Mouse (Mus musculus): ENCODE data around the gene Chtf18.

The Chtf18 gene

GRCm38 (mm10) chr17:25735246-25735645 lies 8.0 kb upstream of the Chtf18 start:
- DNase-seq (ENCODE audit: low read depth, low spot score) = no peak

GRCm38 (mm10) chr17:25732082-25732481 lies 4.9 kb upstream of the Chtf18 start:
- DNase-seq (ENCODE audit: low read depth, low spot score) = peak; percentile 64

GRCm38 (mm10) chr17:25728009-25728270 lies 721 bp upstream of the Chtf18 start:
- DNase-seq (ENCODE audit: low read depth, low spot score) = no peak

DNA sequence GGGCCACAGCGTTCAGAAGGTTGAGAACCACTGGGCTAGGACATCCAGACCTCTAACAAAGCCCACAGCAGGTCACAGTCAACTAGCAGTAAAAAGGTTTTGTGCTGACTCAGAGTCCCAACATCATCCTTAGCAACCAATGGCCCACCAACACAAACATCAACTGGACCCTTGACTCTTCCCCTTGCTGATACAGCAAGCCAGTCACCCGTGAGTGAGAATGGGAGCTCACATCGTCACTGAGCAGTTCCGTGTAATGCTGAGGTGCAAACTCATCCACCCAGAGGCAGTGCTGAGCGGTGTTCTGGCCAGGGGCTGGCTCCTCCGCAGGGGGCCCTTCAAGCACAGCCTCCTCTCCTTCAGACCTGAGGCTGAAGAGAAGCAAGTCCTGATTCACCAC lies 2.0 kb downstream of the Chtf18 start:
- no peak for DNase-seq (ENCODE audit: low read depth, low spot score)

GRCm38 (mm10) chr17:25723919-25724318 lies 3.3 kb downstream of the Chtf18 start:
- no peak for DNase-seq (ENCODE audit: low read depth, low spot score)

DNA sequence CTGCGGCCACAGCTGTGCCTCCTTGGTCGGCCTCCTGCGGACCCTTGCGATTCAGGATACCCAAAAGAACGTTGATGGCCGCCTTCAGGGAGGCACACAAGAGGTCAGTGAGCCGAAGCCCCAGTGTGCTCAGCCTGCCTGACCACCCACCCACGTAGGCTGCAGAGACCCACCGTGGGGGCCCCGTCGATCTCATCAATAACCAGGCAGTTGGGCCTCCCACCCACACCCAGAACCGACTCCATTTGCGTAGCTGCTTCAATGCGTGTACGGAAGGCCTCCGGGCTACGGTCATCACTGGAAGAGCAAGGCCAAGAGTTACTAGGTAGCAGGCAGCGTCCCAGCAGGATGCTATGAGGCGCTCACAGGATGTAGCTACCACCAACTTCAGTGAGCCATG lies 3.7 kb downstream of the Chtf18 start:
- DNase-seq (ENCODE audit: low read depth, low spot score) = no peak

- DNase-seq (ENCODE audit: low read depth, low spot score) = no peak
Observed at GRCm38 (mm10) chr17:25721476-25721875, 5.7 kb downstream of the Chtf18 start.

- DNase-seq (ENCODE audit: low read depth, low spot score) = no peak
Observed at GRCm38 (mm10) chr17:25717691-25718090, 9.5 kb downstream of the Chtf18 start.

GRCm38 (mm10) chr17:25716711-25717637 lies 10.2 kb downstream of the Chtf18 start, which contains the start of gene Gng13:
Gene Gng13 (plus strand): TSS chr17:25717171.
- DNase-seq (ENCODE audit: low read depth, low spot score) = no peak

DNA sequence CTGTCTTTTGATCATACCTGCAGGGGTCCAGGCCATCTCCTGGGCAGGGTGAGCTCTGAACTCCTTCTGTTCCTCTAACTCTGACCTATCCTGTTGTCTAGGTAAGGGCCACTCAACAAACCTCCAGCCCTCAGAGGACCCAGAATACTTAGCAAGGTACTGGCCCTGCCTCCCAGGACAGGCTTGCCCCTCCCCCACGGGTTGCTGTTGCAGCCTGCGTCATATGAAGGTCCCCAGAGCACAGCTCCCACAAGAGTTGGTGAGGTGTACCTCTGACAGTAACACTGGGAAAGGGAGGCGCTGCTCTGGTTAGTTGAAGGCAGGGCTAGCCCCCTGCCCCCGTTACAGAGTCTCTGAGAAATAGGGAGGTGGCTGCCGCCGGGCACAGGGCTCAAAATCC lies 11.1 kb downstream of the Chtf18 start:
- DNase-seq (ENCODE audit: low read depth, low spot score) = no peak

DNA sequence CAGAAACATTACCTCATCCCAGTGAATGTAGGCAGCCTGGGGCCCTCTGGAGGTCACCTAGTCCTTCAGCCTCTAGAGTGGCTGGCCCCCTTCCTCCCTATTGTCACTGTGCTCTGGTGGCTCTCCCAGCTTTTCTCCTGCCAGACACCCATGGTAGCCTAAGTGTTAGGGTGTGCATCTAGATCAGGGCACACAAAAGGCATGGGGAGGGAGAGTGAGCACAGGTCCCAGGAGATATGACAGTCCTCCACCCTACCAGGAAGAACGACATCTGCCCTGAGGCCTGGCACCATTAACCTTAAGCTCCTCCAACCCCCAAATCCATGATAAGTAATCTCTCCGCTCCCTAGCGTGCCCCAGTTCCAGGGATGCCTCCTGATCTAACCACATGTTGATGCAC lies 11.6 kb downstream of the Chtf18 start:
- no peak for DNase-seq (ENCODE audit: low read depth, low spot score)

- DNase-seq (ENCODE audit: low read depth, low spot score) = no peak
Observed at GRCm38 (mm10) chr17:25711136-25711535, 16.1 kb downstream of the Chtf18 start.

DNA sequence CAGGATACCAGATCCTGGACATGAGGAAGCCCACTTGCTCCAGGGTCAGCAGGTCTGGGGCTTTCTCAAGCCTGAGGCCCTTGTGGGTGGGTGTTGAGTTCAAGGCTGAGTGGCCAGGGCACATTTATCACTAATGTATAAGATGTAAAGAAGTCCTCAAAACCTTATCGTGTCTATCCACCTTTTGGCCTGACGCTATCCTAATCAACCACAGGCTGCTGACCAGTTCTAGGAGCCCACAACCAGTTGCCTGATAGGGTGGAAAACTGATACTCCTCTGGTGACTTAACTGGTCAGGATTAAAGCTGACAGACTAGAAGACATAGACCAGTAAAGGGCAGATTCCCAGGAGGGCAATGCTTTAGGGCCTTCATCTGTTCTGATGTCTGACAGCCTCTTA lies 17.2 kb downstream of the Chtf18 start:
- DNase-seq (ENCODE audit: low read depth, low spot score) = no peak

DNA sequence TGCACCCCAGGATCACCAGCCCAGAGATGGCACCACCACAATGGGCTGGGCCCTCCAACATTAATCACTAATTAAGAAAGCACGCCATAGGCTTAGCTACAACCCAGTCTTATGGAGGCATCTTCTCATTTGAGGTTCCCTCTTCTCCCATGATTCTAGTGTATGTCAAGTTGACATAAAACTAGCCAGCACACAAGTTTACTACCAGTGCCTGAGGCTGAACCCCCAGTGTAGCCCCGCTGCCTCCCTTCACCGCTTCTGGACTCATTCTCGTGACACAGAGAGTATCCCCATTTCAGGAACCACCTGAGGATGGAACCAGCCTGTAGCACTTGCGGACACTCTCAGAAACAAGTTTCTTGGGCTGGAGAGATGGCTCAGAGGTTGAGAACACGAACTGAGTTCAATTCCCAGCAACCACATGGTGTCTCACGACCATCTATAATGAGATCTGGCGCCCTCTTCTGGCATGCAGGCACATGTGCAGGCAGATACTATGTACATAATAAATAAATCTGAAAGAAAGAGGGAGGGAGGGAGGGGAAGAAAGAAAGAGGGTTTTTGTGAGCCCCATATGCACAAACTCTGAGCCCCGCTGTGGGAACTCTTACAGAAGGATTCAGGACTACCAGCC lies 26.2 kb downstream of the Chtf18 start:
- DNase-seq (ENCODE audit: low read depth, low spot score) = no peak

- peak; percentile 52 for DNase-seq (ENCODE audit: low read depth, low spot score)
Observed at GRCm38 (mm10) chr17:25698446-25698845, 28.8 kb downstream of the Chtf18 start.

GRCm38 (mm10) chr17:25696263-25696662 lies 31.0 kb downstream of the Chtf18 start:
- DNase-seq (ENCODE audit: low read depth, low spot score) = no peak

GRCm38 (mm10) chr17:25688922-25689321 lies 38.3 kb downstream of the Chtf18 start:
- DNase-seq (ENCODE audit: low read depth, low spot score) = no peak

GRCm38 (mm10) chr17:25686323-25686722 lies 40.9 kb downstream of the Chtf18 start:
- DNase-seq (ENCODE audit: low read depth, low spot score) = no peak

- DNase-seq (ENCODE audit: low read depth, low spot score) = no peak
Observed at GRCm38 (mm10) chr17:25681636-25682035, 45.6 kb downstream of the Chtf18 start.

DNA sequence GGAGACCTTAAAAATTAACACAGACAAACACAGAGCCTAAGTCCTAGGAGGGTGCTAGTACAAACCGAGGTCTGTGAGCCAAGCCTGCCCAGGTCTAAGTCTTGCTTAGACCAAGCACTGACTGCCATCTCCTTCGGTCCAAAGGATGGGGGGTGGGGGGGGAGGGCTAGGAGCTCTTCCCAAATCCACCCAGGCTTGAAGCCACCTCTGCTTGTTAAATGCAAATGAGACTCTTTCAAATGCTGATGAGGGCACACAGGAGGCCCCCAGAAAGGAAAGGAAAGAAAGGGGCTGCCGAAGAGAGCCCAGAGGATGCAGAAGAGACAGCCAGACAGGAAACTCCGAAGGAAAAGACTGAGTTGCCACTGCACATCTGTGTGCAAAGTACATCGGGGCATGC lies 47.4 kb downstream of the Chtf18 start:
- no peak for DNase-seq (ENCODE audit: low read depth, low spot score)

DNA sequence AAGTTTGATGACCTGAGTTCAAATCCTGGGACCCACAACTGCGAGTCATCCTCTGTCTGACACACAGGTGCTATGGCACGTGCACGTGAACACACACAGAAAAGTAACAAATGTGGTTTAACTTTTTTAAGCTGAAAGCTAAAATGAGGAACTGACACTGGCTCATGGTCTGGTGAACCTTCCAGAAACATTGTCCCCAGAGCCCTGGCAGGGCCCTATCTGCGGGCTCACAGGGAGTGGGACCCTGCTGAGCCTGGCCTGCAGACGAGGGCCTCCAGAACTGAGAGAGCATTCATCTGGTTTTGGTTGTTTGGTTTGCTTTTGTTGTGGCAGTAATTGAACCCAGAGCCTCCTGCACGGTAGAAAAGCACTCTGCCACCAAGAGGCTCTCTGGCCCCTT lies 49.2 kb downstream of the Chtf18 start:
- DNase-seq (ENCODE audit: low read depth, low spot score) = no peak

DNA sequence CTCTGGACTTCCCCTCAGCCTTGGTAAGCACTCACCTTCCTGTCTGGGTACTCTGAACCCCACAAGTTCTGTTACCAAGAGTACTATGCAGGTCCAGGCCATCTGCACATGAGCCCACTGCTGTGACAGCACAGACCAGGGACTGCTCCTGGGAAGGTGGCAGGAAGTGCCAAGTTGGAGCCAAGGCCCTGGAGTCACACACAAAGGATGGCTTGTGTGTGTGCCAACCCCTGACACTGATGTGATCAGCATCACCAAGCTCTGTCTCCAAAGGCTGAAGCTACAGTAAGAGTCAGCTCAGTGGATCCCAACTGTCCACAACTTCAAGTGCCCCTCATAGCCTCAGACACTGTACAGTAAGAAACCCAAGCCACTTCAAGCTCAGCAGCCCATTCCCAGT lies 54.2 kb downstream of the Chtf18 start:
- no peak for DNase-seq (ENCODE audit: low read depth, low spot score)

Measured in c-Kit-negative CD71-positive TER-119-positive erythroid progenitor cells, embryonic 14.5 days (primary cell).